Mouse (Mus musculus) midbrain, embryonic 15.5 days (tissue): ENCODE results near the gene Zc3hav1. TPM values are rescaled to one million over a fixed set of nuclear protein-coding genes. Genes with fewer than 3 reads are reported as not detected.
A peak's percentile ranks its signal among the peaks of the same experiment; 100 is the strongest.
"Not testable (repeated sequence)": the region's sequence is repeated elsewhere in the genome, so short reads cannot be mapped to it uniquely, and the experiment has no call there.

ENCODE experiments used
- ATAC-seq: fragments of 200-750 bp; cut with Nextera tagmentation; replicated peaks from 2 replicates; pipeline ENCODE4 v1.8.0; 2017; ENCODE audit warnings: moderate TSS enrichment
- H3K27ac ChIP-seq: fragments of 300-500 bp; sonication (generic); 2 replicates; pipeline ENCODE4 v1.5.1; 2015; ENCODE audit warnings: mild to moderate bottlenecking, inconsistent platforms
- H3K27me3 ChIP-seq: fragments of 300-500 bp; sonication (generic); replicated peaks from 2 replicates; pipeline ENCODE4 v1.6.1; 2015; ENCODE audit warnings: inconsistent platforms
- H3K36me3 ChIP-seq: fragments of 300-500 bp; sonication (generic); replicated peaks from 2 replicates; pipeline ENCODE4 v1.6.1; 2015; ENCODE audit warnings: inconsistent platforms
- H3K4me1 ChIP-seq: fragments of 300-500 bp; sonication (generic); 2 replicates; pipeline ENCODE4 v1.6.1; 2015; ENCODE audit warnings: inconsistent platforms
- H3K4me2 ChIP-seq: fragments of 300-500 bp; sonication (generic); 2 replicates; pipeline ENCODE4 v1.6.1; 2015; ENCODE audit warnings: inconsistent platforms, mild to moderate bottlenecking, moderate library complexity
- H3K4me3 ChIP-seq: fragments of 300-500 bp; sonication (generic); 2 replicates; pipeline ENCODE4 v1.5.1; 2015; ENCODE audit warnings: mild to moderate bottlenecking, inconsistent platforms
- H3K9ac ChIP-seq: fragments of 300-500 bp; sonication (generic); 2 replicates; pipeline ENCODE4 v1.6.1; 2015; ENCODE audit warnings: mild to moderate bottlenecking, inconsistent platforms
- H3K9me3 ChIP-seq: fragments of 300-500 bp; sonication (generic); 2 replicates; pipeline ENCODE4 v1.6.1; 2016; ENCODE audit warnings: inconsistent platforms
- WGBS: fragments of 180-500 bp; shearing (Covaris S2); methylation state at CpG from one replicate; pipeline ENCODE4 v1.1.7; 2015; ENCODE audit warnings: mixed read lengths; 5-methylcytosine and 5-hydroxymethylcytosine counted together
- polyA plus RNA-seq: library from polyadenylated mRNA; unstranded; fragments of >200 nt; fragmentation: Nextera tagmentation; extraction: Ambion mirVana; gene quantifications from 2 replicates; pipeline ENCODE4 v1.2.1, GENCODE M21; 2015

Zc3hav1 gene
- polyA plus RNA-seq, 1 experiment from 2014 or later, result 1.6 TPM

DNA sequence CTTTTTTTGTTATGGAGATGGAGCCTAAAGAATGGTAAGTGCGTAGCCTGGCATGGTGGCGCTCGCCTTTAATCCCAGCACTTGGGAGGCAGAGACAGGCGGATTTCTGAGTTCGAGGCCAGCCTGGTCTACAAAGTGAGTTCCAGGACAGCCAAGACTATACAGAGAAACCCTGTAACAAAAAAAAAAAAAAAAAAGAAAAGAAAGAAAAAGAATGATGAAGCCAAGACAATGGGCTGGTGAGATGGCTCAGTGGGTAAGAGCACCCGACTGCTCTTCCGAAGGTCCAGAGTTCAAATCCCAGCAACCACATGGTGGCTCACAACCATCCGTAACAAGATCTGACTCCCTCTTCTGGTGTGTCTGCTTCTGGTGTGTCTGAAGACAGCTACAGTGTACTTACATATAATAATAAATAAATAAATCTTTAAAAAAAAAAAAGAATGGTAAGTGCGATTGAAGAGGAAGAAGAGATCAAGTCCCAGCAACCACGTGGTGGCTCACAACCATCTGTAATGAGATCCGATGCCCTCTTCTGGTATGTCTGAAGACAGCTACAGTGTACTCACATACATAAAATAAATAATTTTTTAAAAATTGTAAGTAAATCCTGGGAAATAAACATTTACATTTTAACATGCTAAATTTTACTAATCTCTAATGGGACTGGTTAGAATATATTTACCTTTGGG lies 4.8 kb upstream of the Zc3hav1 start:
- not testable (repeated sequence) for H3K4me2 ChIP-seq, H3K4me3 ChIP-seq, H3K9me3 ChIP-seq, H3K36me3 ChIP-seq, H3K9ac ChIP-seq, H3K27ac ChIP-seq, ATAC-seq
- Histone ChIP-seq H3K27me3 (peaks cover 15% of the 10 kb centered on the region), H3K4me1 (peaks cover 12% of the 10 kb centered on the region)
- WGBS, result 92% methylated on average over 11 of the region's 11 CpGs

DNA sequence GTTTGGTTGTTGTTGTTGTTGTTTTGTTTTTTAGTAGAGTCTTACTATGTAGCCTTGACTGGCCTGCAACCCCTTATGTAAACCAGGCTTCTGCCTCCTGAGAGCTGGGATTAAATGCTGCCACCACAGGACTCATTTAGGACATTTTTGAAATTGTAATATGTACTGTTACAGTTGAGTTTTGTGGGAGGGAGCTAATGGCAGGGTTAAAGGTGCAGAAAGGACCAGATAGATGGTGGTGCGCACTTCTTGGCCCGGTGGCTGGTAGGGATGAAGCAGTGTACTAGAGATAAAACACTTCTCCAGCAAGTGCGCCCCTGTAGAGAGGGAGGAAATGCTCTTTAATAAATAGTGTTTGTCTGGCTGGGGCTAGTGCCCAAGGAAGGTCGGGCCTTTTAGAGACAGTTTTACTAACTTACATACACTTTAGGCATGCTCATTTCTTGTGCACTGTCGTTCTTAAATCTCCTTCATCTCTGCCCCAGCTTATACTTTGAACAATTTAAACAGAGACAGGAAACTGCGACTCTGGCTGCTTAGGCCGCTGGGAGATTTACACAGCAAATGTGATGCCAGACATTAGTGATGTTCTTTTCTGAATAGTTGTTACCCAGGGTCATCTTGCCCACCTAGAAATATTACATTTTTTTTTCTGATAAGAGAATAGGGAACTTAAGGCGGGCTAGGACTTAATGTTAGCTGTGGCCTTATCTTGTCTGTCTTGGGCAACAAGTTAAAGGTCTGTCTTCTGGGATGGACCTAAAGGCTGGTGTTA lies 4.0 kb upstream of the Zc3hav1 start:
- no peak for ATAC-seq
- Histone ChIP-seq H3K9me3 (no peaks in the 10 kb centered on the region), H3K9ac (no peak overlapping the region), H3K27me3 (peaks cover 21% of the 10 kb centered on the region), H3K27ac (no peak overlapping the region), H3K4me2 (no peak overlapping the region), H3K4me1 (peaks cover 19% of the 10 kb centered on the region), H3K36me3 (no peaks in the 10 kb centered on the region), H3K4me3 (no peak overlapping the region)
- 72% methylated on average over 8 of the region's 8 CpGs for WGBS

- no peak overlapping the region for H3K9ac ChIP-seq
- peaks cover 19% of the 10 kb centered on the region for H3K4me1 ChIP-seq
- peaks cover 28% of the 10 kb centered on the region for H3K27me3 ChIP-seq
- no peaks in the 10 kb centered on the region for H3K9me3 ChIP-seq
- WGBS, result 35% methylated on average over 5 of the region's 5 CpGs
- H3K27ac ChIP-seq, result no peak overlapping the region
- H3K36me3 ChIP-seq, result no peaks in the 10 kb centered on the region
- no peak overlapping the region for H3K4me2 ChIP-seq
- ATAC-seq, result no peak
- H3K4me3 ChIP-seq, result no peak overlapping the region
Measured at GRCm38 (mm10) chr6:38357603-38358252, 3.3 kb upstream of the Zc3hav1 start.

DNA sequence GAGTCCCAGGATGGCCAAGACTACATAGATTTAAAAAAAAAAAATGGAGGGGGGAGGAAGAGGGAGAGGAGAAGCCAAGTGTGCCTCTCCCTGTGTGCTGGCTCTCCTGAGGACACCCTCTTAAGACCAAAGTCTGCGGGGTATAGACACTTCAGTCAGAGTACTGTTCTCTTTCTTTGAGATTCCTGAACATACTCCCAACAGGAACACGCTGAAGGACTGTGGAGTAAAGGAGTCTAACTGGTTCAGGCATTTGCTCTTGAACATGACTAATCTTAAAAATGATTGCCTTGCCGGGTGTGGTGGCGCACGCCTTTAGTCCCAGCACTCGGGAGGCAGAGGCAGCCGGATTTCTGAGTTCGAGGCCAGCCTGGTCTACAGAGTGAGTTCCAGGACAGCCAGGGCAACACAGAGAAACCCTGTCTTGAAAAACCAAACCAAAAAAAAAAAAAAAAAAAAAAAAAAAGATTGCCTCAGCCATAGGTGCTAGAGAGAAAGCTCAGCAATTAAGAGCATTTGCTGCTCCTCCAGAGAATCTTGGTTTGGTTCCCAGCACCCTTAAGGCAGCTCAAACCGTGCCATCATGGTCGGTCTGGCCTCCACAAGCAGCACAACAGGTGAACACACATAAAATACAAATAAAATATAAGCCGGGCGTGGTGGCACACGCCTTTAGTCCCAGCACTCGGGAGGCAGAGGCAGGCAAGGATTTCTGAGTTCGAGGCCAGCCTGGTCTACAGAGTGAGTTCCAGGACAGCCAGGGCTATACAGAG lies 2.4 kb upstream of the Zc3hav1 start:
- Histone ChIP-seq H3K4me1 (peaks cover 19% of the 10 kb centered on the region), H3K27me3 (peaks cover 37% of the 10 kb centered on the region)
- H3K4me3 ChIP-seq, H3K36me3 ChIP-seq, H3K27ac ChIP-seq, ATAC-seq, H3K4me2 ChIP-seq, H3K9me3 ChIP-seq, H3K9ac ChIP-seq: not testable (repeated sequence)
- WGBS, result 81% methylated on average over 15 of the region's 15 CpGs

DNA sequence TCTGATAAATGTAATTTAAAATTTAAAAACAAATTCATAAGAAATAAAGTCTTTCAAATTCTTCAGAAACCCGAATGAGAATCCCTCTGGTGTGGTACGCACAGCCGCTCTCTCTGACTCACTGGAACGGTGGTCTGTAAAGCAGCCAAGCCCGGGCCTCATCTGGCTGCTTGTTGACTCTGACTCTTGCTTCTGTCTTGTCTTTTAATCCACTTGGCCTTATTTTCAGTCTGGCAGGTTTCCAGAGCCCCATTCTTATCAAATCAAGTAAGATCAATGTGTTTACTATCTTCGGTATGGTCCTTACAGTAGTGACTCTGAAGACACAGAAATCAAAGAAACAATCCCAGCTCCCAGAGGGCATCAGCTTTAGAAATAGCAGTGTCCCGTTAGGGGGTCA lies 1.5 kb upstream of the Zc3hav1 start:
- H3K27ac ChIP-seq, result no peak overlapping the region
- no peak overlapping the region for H3K4me3 ChIP-seq
- peaks cover 19% of the 10 kb centered on the region for H3K4me1 ChIP-seq
- peaks cover 44% of the 10 kb centered on the region for H3K27me3 ChIP-seq
- ATAC-seq, result no peak
- H3K9ac ChIP-seq, result no peak overlapping the region
- 12% methylated on average over 7 of the region's 7 CpGs for WGBS
- H3K9me3 ChIP-seq, result no peaks in the 10 kb centered on the region
- no peaks in the 10 kb centered on the region for H3K36me3 ChIP-seq
- no peak overlapping the region for H3K4me2 ChIP-seq

- Histone ChIP-seq H3K4me2 (peak overlapping the region; percentile 60; the same call in 1 of the 2 replicates), H3K4me3 (peak overlapping the region; percentile 42; the same call in 1 of the 2 replicates)
Measured at GRCm38 (mm10) chr6:38355354-38355823, 986 bp upstream of the Zc3hav1 start.

DNA sequence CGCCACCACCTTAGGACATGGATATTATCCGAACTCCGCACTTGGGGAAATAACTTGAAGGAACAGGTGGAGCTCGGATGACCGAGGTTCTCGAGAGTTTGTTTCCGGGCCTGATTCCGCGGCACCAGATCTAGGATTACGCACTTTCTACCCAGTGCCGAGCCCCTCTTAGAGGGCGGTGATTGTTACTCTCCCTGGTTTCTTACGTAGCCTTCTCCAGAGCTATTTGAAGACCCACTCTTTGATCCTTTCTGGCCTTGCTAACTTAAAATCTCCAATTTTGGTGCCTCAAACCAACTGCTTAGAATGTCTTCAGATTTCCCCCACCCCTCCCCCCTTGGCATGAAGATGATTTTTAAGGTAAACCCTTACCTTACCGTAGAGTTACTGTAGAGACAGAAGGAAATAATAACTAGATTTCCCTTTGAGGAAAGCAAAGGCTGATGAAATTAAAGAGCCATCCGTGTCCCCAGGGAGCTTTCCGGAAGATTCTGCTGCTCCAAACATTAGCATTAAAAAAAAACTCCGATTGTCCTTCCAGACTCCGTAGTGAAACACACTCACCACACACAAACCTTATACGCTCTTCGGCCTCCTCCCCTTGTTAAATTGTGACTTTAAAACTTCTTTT lies 435 bp upstream of the Zc3hav1 start:
- no peaks in the 10 kb centered on the region for H3K9me3 ChIP-seq
- H3K4me3 ChIP-seq, result peak overlapping the region; percentile 42
- peak overlapping the region; percentile 60 for H3K4me2 ChIP-seq
- H3K4me1 ChIP-seq, result peaks cover 19% of the 10 kb centered on the region
- ATAC-seq, result no peak
- peaks cover 51% of the 10 kb centered on the region for H3K27me3 ChIP-seq
- 3% methylated on average over 20 of the region's 20 CpGs for WGBS
- H3K36me3 ChIP-seq, result no peaks in the 10 kb centered on the region
- no peak overlapping the region for H3K9ac ChIP-seq
- no peak overlapping the region for H3K27ac ChIP-seq

More at GRCm38 (mm10) chr6:38355354-38355823, 986 bp upstream of the Zc3hav1 start:
- Histone ChIP-seq H3K4me1 (peaks cover 19% of the 10 kb centered on the region), H3K27ac (no peak overlapping the region), H3K9me3 (no peaks in the 10 kb centered on the region), H3K27me3 (peaks cover 48% of the 10 kb centered on the region), H3K36me3 (no peaks in the 10 kb centered on the region), H3K9ac (no peak overlapping the region)
- no peak for ATAC-seq
- 2% methylated on average over 8 of the region's 8 CpGs for WGBS

DNA sequence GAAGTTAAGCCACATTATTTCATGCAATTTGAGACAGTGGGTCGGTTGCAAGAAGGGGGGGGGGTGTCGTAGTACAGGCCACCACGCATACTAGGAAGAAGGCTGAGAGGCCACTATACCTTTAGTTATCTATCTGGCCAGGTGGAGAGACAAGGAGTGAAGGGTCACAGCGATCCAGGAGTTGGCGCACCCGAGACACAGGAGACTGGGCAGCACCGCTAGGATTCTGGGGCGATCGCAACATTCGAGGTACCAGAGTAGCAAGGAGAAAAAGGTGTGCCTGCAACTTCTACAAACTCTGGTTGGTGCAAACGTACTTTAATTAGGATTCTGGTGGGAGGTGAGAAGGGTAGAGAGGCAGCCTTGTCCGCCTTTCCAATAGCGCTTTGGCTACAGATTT lies 1.2 kb downstream of the Zc3hav1 start:
- H3K4me3 ChIP-seq, result peak overlapping the region; percentile 42
- WGBS, result 8% methylated on average over 13 of the region's 13 CpGs
- no peak overlapping the region for H3K27ac ChIP-seq
- H3K27me3 ChIP-seq, result peaks cover 57% of the 10 kb centered on the region
- H3K36me3 ChIP-seq, result no peaks in the 10 kb centered on the region
- peaks cover 19% of the 10 kb centered on the region for H3K4me1 ChIP-seq
- ATAC-seq, result no peak
- peak overlapping the region; percentile 60 for H3K4me2 ChIP-seq
- no peak overlapping the region for H3K9ac ChIP-seq
- no peaks in the 10 kb centered on the region for H3K9me3 ChIP-seq

- H3K27ac ChIP-seq, result no peak overlapping the region
- H3K27me3 ChIP-seq, result peaks cover 57% of the 10 kb centered on the region
- H3K4me3 ChIP-seq, result no peak overlapping the region
- H3K9me3 ChIP-seq, result no peaks in the 10 kb centered on the region
- WGBS, result 14% methylated on average over 10 of the region's 10 CpGs
- no peak for ATAC-seq
- no peak overlapping the region for H3K9ac ChIP-seq
- no peaks in the 10 kb centered on the region for H3K36me3 ChIP-seq
- H3K4me1 ChIP-seq, result peaks cover 19% of the 10 kb centered on the region
- no peak overlapping the region for H3K4me2 ChIP-seq
Measured at GRCm38 (mm10) chr6:38352451-38352850, 2.0 kb downstream of the Zc3hav1 start.

GRCm38 (mm10) chr6:38351930-38352329 lies 2.5 kb downstream of the Zc3hav1 start:
- Histone ChIP-seq H3K9ac (no peak overlapping the region), H3K27ac (no peak overlapping the region), H3K9me3 (no peaks in the 10 kb centered on the region), H3K4me1 (peaks cover 19% of the 10 kb centered on the region), H3K4me3 (no peak overlapping the region), H3K4me2 (no peak overlapping the region), H3K36me3 (no peaks in the 10 kb centered on the region), H3K27me3 (peaks cover 57% of the 10 kb centered on the region)
- no peak for ATAC-seq
- 57% methylated on average over 4 of the region's 4 CpGs for WGBS

GRCm38 (mm10) chr6:38349806-38350205 lies 4.6 kb downstream of the Zc3hav1 start:
- Histone ChIP-seq H3K9me3 (no peaks in the 10 kb centered on the region), H3K27ac (no peak overlapping the region), H3K27me3 (peaks cover 48% of the 10 kb centered on the region), H3K4me3 (no peak overlapping the region), H3K9ac (no peak overlapping the region), H3K36me3 (no peaks in the 10 kb centered on the region), H3K4me1 (peaks cover 13% of the 10 kb centered on the region), H3K4me2 (no peak overlapping the region)
- no peak for ATAC-seq
- 79% methylated on average over 9 of the region's 9 CpGs for WGBS
